Mouse (Mus musculus) duodenum, adult 2 months (tissue): ENCODE measurements around the gene Olfr556. TPM values are rescaled to one million over a fixed set of nuclear protein-coding genes. Genes with fewer than 3 reads are reported as not detected.

ENCODE experiments used
- polyA plus RNA-seq: library from polyadenylated mRNA; depleted of rRNA; stranded (reverse); fragments of >200 nt; gene quantifications from 2 replicates; pipeline ENCODE4 v1.2.3, GENCODE M21; 2012; ENCODE audit warnings: low replicate concordance; rRNA removed

Olfr556 gene
- polyA plus RNA-seq, result not detected in 2 replicates

GRCm38 (mm10) chr7:102664599-102664998 is at the start of gene Olfr556:
Olfr556 (plus strand) TSS chr7:102664899.

GRCm38 (mm10) chr7:102618118-102618517 is 46.6 kb upstream of the Olfr556 start, which contains the start of gene Olfr553:
Olfr553 (minus strand) TSS chr7:102618218.

GRCm38 (mm10) chr7:102638132-102638531 is 26.6 kb upstream of the Olfr556 start, which contains the start of gene Olfr554:
Olfr554 (plus strand) TSS chr7:102638432.

GRCm38 (mm10) chr7:102658523-102658922 is 6.2 kb upstream of the Olfr556 start, which contains the start of gene Olfr555:
Olfr555 (plus strand) TSS chr7:102658823.

GRCm38 (mm10) chr7:102686944-102687501 is 22.3 kb downstream of the Olfr556 start, which contains the start of gene Trim68:
Trim68 (minus strand) TSS chr7:102687327.

GRCm38 (mm10) chr7:102695358-102696125 is 30.8 kb downstream of the Olfr556 start, which contains the start of gene Olfr557:
Olfr557 (plus strand) TSS chr7:102695910.

GRCm38 (mm10) chr7:102701915-102702314 is 37.2 kb downstream of the Olfr556 start, which contains the start of gene Olfr558:
Olfr558 (plus strand) TSS chr7:102702215.

GRCm38 (mm10) chr7:102718970-102719369 is 54.3 kb downstream of the Olfr556 start, which contains the start of gene Olfr33:
Olfr33 (minus strand) TSS chr7:102719070.

Other genes starting within 250 kb of the Olfr556 start
- gene Rrm1, start 223.2 kb upstream of the Olfr556 start, polyA plus RNA-seq, result 1.7 and 4.7 TPM in 2 replicates
- gene Olfr543, start 183.2 kb upstream of the Olfr556 start, polyA plus RNA-seq, result not detected in 2 replicates
- gene Olfr544, start 176.6 kb upstream of the Olfr556 start, polyA plus RNA-seq, result not detected in 2 replicates
- not detected in 2 replicates for gene Olfr545, start 165.3 kb upstream of the Olfr556 start, polyA plus RNA-seq
- gene Olfr547, start 130.2 kb upstream of the Olfr556 start, polyA plus RNA-seq, result not detected in 2 replicates
- gene Olfr548-ps1, start 124.0 kb upstream of the Olfr556 start, polyA plus RNA-seq, result not detected in 2 replicates
- not detected in 2 replicates for gene Olfr549, start 115.0 kb upstream of the Olfr556 start, polyA plus RNA-seq
- gene Trim21, start 99.4 kb upstream of the Olfr556 start, polyA plus RNA-seq, result 1.1 and 1.4 TPM in 2 replicates
- not detected in 2 replicates for gene Olfr550, start 93.5 kb upstream of the Olfr556 start, polyA plus RNA-seq
- gene Olfr551, start 73.0 kb upstream of the Olfr556 start, polyA plus RNA-seq, result not detected in 2 replicates
- gene Olfr552, start 67.1 kb upstream of the Olfr556 start, polyA plus RNA-seq, result not detected in 2 replicates
- not detected in 2 replicates for gene Olfr553, start 46.7 kb upstream of the Olfr556 start, polyA plus RNA-seq
- not detected in 2 replicates for gene Olfr554, start 26.5 kb upstream of the Olfr556 start, polyA plus RNA-seq
- gene Olfr555, start 6.1 kb upstream of the Olfr556 start, polyA plus RNA-seq, result not detected in 2 replicates
- 1.7 and 3.0 TPM in 2 replicates for gene Trim68, start 22.4 kb downstream of the Olfr556 start, polyA plus RNA-seq
- gene Olfr557, start 31.0 kb downstream of the Olfr556 start, polyA plus RNA-seq, result not detected in 2 replicates
- gene Olfr558, start 37.3 kb downstream of the Olfr556 start, polyA plus RNA-seq, result 0.07 and 0.09 TPM in 2 replicates
- gene Olfr33, start 54.2 kb downstream of the Olfr556 start, polyA plus RNA-seq, result not detected in 2 replicates
- gene Olfr559, start 62.6 kb downstream of the Olfr556 start, polyA plus RNA-seq, result not detected in 2 replicates
- gene Olfr560, start 94.5 kb downstream of the Olfr556 start, polyA plus RNA-seq, result not detected in 2 replicates
- gene Olfr78, start 94.6 kb downstream of the Olfr556 start, polyA plus RNA-seq, result 0.24 and 0.67 TPM in 2 replicates
- gene Olfr561, start 106.3 kb downstream of the Olfr556 start, polyA plus RNA-seq, result not detected in 2 replicates
- gene Olfr564, start 138.6 kb downstream of the Olfr556 start, polyA plus RNA-seq, result not detected in 2 replicates
- not detected in 2 replicates for gene Olfr566, start 193.9 kb downstream of the Olfr556 start, polyA plus RNA-seq
- not detected in 2 replicates for gene Olfr568, start 212.2 kb downstream of the Olfr556 start, polyA plus RNA-seq
- not detected in 2 replicates for gene Olfr569, start 226.0 kb downstream of the Olfr556 start, polyA plus RNA-seq
- not detected in 2 replicates for gene Olfr570, start 229.7 kb downstream of the Olfr556 start, polyA plus RNA-seq